Mouse (Mus musculus) layer of hippocampus, adult 9-11 months (tissue): Measurements from ENCODE around the gene Dnaaf1.
A peak's percentile ranks its signal among the peaks of the same experiment; 100 is the strongest.

Source experiments
- DNase-seq: peaks from one replicate; pipeline ENCODE4 v3.0.0; 2022

The Dnaaf1 gene

DNA sequence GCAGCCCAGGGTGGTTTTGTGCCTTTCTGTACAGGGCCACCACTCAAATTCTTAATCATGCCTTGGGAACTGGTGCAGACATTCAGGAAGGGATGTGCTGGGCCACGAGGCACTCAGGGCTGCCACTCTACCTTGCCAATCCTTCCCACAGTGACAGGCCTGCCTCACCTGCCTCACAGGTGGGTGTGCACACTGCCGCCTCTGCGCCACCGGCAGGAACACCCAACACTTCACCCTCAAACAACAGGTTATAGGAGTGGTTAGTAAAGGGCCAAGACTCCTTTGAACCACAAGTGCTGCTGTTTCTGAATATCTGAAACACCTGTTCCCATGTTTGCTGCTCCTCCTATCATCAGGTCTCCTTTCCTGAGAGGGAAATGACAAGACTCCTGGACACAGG, 2.6 kb upstream of the Dnaaf1 start:
- no peak for DNase-seq

GRCm38 (mm10) chr8:119575366-119575726, 311 bp downstream of the Dnaaf1 start:
- DNase-seq: no peak

GRCm38 (mm10) chr8:119579096-119579495, 4.1 kb downstream of the Dnaaf1 start:
- no peak for DNase-seq

DNA sequence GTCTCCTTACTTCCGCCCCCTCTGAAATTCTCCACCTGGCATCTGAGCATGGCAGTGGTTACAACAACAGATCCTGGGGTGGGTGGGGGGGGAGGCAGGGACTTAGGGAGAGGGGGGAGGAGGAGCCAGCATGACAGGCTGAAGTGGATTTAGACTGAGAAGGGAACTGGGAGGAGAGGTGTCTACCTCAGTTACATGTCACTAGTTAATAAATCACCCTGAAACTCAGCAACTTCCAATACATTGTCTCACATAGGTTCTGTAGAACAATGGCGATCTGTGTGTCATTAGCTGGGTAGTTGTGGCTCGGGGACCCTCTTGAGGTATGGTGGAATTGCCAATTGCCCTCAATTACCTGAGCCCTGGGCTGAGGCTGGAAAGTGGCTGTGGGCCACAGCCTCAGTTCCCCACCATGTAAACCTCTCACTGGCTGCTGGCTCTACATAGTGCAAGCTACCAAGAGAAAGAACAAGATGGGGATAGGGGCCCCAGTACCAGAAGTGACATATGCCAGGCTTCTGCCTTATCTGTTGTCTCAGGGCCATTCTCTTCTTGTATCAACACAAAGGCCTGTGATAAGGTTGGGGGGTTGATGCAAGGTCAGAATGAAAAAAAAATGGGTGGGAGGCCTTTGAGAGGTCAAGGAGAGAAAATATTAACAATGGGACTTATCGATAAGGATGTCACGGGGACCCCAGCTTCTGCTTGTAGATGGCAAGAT, 5.6 kb downstream of the Dnaaf1 start:
- no peak for DNase-seq

GRCm38 (mm10) chr8:119585901-119586300, 10.9 kb downstream of the Dnaaf1 start:
- no peak for DNase-seq

DNA sequence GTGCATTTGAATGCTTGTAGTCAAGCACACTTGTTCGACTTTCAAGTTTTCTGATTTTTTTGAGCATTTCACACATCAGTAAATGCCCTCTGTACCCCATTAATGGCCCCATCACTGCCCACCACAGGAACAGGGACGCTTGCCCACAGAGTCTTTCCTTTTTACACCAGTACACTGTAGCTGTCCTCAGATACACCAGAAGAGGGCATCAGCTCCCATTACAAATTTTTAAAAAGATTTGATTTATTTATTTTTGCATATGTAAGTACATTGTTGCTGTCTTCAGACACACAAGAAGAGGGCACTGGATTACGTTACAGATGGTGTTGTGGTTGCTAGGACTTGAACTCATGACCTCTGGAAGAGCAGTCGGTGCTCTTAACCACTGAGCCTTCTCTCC, 13.3 kb downstream of the Dnaaf1 start:
- no peak for DNase-seq

DNA sequence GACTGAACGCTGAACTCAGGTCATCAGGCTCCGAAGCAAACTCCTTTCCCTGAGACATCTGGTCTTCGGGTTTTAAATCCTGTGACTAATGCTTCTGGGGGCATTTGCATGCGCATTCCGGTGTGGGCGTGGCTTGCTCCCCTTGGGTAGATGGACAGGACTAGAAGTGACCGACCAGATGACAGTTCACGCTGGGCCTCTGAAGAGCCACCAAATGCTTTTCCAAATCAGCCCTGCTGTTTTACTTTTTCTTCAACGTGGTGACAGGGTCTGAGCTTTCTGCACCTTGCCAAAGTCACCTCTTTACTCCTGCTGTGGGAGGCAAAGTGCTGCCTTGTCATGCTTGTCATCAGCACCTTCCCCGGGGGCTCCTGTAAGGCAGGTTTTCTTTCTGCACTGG, 13.8 kb downstream of the Dnaaf1 start:
- no peak for DNase-seq

DNA sequence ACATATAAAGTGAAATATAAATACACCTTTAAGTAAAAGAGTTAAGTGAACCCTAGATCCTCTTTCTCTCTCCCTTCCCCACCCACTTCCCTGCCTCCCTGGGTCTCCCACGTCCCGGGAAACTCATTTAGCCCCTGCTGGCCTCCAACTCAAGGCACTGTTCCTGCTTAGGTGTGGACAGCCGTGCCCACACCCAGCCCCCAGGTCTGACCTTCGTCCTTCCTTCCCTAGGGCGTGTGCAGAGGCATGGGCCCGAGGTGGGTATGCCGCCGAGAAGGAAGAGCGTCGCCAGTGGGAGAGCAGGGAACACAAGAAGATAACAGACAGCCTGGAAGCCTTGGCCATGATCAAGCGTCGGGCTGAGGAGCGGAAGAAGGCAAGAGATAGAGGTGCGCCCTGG, 15.3 kb downstream of the Dnaaf1 start:
- DNase-seq: no peak

GRCm38 (mm10) chr8:119591456-119591855, 16.4 kb downstream of the Dnaaf1 start:
- DNase-seq: no peak

DNA sequence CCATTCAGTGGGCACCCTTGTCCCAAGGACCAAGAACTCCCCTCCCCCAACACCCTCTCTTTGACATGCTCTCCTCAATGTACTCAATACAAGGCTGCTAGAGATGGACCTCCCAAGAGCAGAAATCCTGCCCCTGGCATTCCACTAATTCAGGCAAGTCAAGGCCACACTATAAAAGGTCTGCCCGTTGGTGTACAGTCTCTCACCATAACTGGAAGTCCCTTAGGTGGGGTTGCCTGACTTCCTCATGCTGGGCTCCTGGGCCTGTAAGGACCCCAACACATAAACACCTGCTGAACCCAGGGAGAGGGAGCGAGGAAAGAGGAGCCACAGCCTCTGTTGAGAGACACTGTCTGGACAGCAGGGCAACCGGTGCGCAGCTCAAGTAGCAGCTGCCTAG, 28.7 kb downstream of the Dnaaf1 start:
- no peak for DNase-seq

GRCm38 (mm10) chr8:119604398-119604803, 29.4 kb downstream of the Dnaaf1 start:
- no peak for DNase-seq

DNA sequence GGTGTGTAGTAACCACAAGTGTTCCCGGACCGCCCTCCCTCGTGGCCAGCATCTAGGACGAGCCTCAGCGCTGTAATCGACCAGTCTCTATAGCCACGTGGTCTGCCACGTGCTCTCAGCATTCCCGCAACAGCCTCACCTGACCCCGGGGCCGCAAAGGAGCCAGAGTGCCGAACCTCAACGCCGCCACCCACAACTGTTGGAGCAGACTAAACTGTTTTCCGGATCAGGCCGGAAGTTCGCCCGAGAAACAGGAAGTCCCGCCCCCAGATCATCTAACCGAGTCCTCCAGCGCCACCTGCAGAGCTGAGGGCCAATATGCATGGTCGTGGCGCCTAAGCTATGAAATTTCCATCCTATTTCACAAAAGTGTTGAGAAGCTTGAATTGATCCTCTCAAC, 30.0 kb downstream of the Dnaaf1 start, which contains the start of gene Taf1c:
TSS of gene Taf1c (minus strand) at position 227 of the 400 bp plus-strand sequence.
- DNase-seq: peak; percentile 93

DNA sequence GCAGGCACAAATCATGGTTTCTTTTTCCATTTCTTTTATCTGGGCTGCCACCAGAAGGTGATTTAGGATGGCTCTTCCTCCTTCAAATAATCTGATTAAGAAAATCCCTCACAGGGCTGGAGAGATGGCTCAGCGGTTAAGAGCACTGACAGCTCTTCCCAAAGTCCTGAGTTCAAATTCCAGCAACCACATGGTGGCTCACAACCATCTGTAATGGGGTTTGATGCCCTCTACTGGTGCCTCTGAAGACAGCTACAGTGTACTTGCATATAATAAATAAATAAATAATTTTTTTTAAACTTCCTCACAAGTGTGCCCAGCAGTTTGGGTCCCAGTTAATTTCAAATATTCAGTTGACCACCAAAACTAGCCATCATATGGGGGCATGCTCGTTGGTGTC, 31.2 kb downstream of the Dnaaf1 start:
- DNase-seq: no peak

- DNase-seq: no peak
Observed at GRCm38 (mm10) chr8:119612471-119612870, 37.4 kb downstream of the Dnaaf1 start, which contains the start of gene Adad2. Gene Adad2, plus strand, starts transcription at chr8:119612747.

DNA sequence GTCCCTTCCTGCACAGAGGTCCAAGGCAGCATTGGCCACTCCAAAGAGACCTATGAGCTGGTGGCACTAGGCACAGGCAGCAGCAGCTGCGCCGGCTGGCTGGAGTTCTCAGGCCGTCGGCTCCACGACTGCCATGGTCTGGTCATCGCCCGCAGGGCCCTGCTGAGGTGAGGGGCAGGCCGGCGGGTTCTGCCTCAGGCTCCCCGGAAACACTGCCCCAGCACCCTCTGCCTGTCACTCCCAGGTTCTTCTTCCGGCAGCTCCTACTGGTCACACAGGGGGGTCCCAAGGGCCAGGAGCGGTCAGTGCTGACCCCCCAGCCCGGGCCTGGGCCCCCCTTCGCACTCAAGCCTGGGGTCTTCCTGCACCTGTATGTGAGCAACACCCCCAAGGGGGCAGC, 40.1 kb downstream of the Dnaaf1 start:
- no peak for DNase-seq

GRCm38 (mm10) chr8:119616358-119616757, 41.3 kb downstream of the Dnaaf1 start:
- no peak for DNase-seq

DNA sequence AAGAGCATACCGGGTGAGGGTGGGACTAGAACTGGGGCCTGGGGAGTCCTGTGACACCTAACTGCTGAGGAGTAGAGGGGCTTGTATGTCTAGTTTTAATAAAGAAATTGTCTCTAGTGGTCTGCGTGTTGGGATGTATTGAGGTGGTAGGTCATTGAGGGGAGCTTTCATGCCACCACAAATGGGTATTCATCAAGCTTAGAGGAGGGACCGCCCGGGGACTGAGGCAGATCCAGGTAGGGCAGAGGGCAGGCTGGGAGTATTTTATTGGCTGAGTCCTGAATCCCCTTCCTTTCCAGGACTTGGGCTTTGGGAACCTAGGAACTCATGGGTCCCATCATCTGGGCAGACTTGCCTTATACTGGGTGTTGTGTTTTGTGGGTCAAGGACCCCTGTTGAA, 41.8 kb downstream of the Dnaaf1 start:
- DNase-seq: no peak

DNA sequence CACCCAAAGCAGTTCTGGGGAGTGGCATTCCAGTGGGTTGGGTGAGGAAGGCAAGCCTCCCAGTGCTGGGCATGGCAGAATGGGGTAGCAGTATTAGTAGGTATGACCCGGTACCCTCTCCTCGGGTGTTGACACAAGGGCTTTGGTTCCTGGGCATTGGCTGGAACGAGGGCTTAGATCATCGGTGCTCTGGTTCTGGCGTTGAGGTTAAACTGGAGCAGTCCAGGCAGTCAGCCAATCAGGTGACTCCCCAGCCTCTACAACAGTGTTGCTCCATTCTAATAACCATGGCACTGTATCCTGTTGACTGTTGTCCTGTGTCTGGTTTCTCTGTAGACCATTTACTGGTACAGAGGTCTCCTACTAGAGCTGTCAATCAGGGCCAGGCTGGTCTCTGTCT, 42.6 kb downstream of the Dnaaf1 start:
- no peak for DNase-seq

DNA sequence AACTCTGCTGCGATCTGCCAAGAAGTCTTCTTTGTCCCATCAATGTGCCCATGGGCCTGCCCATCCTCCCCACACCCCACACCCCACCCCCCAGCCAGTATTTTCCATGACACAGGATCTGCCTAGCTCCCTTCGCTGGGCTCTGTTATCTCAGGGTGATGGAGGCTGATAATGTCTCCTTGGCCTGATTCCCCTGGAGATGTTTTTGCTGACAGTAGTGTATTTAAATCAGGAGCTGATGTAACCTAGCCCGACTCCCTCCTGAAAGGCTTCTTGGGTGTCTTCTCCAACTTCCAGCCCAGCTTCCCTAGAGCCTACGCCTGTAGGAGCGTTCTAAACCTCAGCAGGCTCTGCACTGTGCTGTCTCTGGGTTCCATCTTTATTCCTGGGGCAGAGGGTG, 43.9 kb downstream of the Dnaaf1 start:
- DNase-seq: no peak

GRCm38 (mm10) chr8:119620116-119620840, 45.2 kb downstream of the Dnaaf1 start:
- DNase-seq: no peak

DNA sequence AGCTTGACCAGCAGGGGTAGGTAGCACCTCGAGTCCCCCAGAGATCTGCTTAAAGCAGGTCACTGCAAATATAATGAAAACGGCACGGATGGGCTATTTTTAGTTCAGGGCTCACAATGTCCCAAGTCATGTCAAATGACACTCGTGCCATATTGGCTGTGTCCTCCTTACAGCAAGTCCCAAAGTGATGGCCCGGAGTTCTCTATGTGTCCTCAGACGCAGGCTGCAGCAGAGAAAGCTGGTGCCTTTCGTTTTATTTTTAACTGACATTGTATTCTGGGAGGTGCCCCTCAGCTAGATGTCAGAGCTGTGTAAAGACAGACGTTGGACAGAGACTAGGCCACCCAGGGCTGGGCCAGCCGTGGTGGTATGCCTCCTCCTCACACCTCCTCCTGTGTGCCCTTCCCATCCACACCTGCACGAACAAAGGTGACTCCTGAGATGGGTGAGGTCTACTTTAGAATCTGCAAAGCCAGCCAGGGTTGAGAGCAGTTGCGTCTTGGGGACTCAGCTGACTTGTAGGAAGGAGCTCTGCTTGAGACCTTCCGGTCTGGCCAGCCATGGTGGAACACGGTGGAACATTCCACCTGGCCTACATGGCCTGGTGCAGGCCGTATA, 45.9 kb downstream of the Dnaaf1 start:
- no peak for DNase-seq

- DNase-seq: no peak
Observed at GRCm38 (mm10) chr8:119622555-119622954, 47.5 kb downstream of the Dnaaf1 start.

GRCm38 (mm10) chr8:119623061-119623460, 48.0 kb downstream of the Dnaaf1 start:
- no peak for DNase-seq

GRCm38 (mm10) chr8:119623744-119624143, 48.7 kb downstream of the Dnaaf1 start:
- no peak for DNase-seq
